Mouse (Mus musculus): ENCODE measurements at regions not wholly inside any gene's neighbourhood (a gene's known extent, or its start where the extent isn't known, plus 50 kb on each side); places are given as distances from the start of the nearest gene placed in this dataset.

DNA sequence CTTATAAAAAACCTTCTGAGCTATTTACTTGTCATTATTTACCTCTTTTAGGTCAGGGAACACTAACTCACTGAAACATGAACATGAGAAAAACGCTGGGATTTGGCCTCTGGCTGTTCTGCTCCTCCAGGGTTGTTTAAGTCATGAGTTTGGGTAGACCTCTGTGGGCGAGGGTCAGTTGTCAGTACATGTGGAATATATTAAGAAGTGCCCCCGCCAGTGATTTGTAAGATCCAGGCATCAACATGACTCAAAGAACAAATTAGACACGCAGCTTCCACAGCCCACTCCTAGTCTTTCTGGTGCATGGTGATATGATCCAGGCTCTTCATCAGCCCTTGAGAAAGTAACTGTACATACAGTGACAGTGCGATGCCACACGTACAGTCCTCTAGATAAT is 180.3 kb downstream of the Pten start:
- no peaks in the 10 kb centered on the region for H3K36me3 ChIP-seq (replicated peaks; ENCODE audit: control insufficient read depth, insufficient read depth, low read depth)
- 69% methylated on average over 6 of the region's 6 CpGs for WGBS (ENCODE audit: insufficient replicate concordance)
- no peaks in the 10 kb centered on the region for H3K9me3 ChIP-seq (ENCODE audit: control insufficient read depth, low read length)
- H3K27me3 ChIP-seq (ENCODE audit: control insufficient read depth, insufficient read depth, low read length), result no peaks in the 10 kb centered on the region
- no peak for TF ChIP-seq EP300 (IDR thresholded peaks at IDR 0.05; ENCODE audit: low read depth)
- no peak for TF ChIP-seq CTCF (IDR thresholded peaks at IDR 0.05; ENCODE audit: low read depth)
- no peak overlapping the region for H3K27ac ChIP-seq
- ATAC-seq (ENCODE audit: insufficient read depth), result no peak
- no peak overlapping the region for H3K4me3 ChIP-seq (ENCODE audit: insufficient read depth in 1 of 2, low read depth in 2 of 2, low read length in 2 of 2)
- H3K4me2 ChIP-seq (ENCODE audit: low read depth), result no peak overlapping the region
- H3K4me1 ChIP-seq (replicated peaks; ENCODE audit: control insufficient read depth in 2 of 2, insufficient read depth in 2 of 2, low read length in 1 of 2), result 0 out of 4 replicates have a peak, but pooled peaks cover 0 to 1% of the 10 kb centered on the region in 2 experiments
- no peak for DNase-seq (ENCODE audit: low read depth in 3 of 3, low spot score in 3 of 3)
- no peak overlapping the region for H3K9ac ChIP-seq (replicated peaks)

DNA sequence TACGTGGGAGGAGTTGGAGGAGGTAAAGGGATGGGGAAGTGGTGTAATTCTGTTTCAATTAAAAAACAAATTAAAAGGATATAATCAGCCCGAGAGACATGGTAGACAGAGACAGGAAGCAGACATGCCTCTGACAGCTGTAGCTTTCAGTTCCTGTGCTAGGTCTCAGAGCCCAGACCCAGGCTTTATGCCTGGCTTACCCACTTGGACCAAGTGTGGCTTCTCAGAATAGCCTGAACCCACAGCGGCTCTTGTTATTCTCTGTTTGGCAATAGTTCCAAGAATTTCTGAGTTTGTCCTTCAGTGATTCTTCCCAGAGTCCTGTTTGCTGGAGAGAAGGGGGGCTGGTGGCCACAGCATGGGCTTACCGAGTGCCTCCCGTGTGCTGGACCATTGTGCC is 182.4 kb downstream of the Pten start:
- ATAC-seq (ENCODE audit: insufficient read depth) (no peak), DNase-seq (ENCODE audit: low read depth in 3 of 3, low spot score in 3 of 3) (no peak)
- no peak overlapping the region for H3K4me2 ChIP-seq (ENCODE audit: low read depth)
- no peak overlapping the region for H3K9ac ChIP-seq (replicated peaks)
- no peaks in the 10 kb centered on the region for H3K9me3 ChIP-seq (ENCODE audit: control insufficient read depth, low read length)
- no peak overlapping the region for H3K27ac ChIP-seq
- H3K36me3 ChIP-seq (replicated peaks; ENCODE audit: control insufficient read depth, insufficient read depth, low read depth), result no peaks in the 10 kb centered on the region
- WGBS (ENCODE audit: insufficient replicate concordance), result 52% methylated on average over 5 of the region's 5 CpGs
- no peak for TF ChIP-seq CTCF (IDR thresholded peaks at IDR 0.05; ENCODE audit: low read depth)
- no peak for TF ChIP-seq EP300 (IDR thresholded peaks at IDR 0.05; ENCODE audit: low read depth)
- H3K4me3 ChIP-seq (ENCODE audit: insufficient read depth in 1 of 2, low read depth in 2 of 2, low read length in 2 of 2), result no peak overlapping the region
- H3K27me3 ChIP-seq (ENCODE audit: control insufficient read depth, insufficient read depth, low read length), result no peaks in the 10 kb centered on the region
- 0 out of 4 replicates have a peak, but pooled peaks cover 0 to 1% of the 10 kb centered on the region in 2 experiments for H3K4me1 ChIP-seq (replicated peaks; ENCODE audit: control insufficient read depth in 2 of 2, insufficient read depth in 2 of 2, low read length in 1 of 2)

DNA sequence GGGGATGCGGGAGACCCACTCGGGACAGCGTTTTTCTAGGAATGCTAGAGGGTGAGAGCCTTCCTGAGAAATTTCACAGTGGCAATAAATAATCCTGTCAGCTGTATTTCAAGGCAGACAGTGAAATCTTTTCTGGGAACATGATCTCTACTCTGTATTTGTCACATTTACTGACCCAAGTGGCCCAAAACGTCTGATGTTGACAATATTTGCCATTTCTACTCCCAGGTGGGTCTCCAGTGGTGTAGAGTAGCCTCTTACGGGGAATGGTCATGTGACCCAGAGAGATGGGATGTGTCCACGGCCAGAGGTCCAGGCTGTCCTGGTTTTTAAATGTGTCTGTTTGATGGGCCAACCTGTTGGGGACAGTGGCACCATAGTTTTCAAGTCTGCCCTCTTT is 183.5 kb downstream of the Pten start:
- no peak overlapping the region for H3K27ac ChIP-seq
- H3K9ac ChIP-seq (replicated peaks), result no peak overlapping the region
- DNase-seq (ENCODE audit: low read depth in 3 of 3, low spot score in 3 of 3) (no peak), ATAC-seq (ENCODE audit: insufficient read depth) (no peak)
- H3K4me1 ChIP-seq (replicated peaks; ENCODE audit: control insufficient read depth in 2 of 2, insufficient read depth in 2 of 2, low read length in 1 of 2), result 0 out of 4 replicates have a peak, but pooled peaks cover 0 to 1% of the 10 kb centered on the region in 2 experiments
- 58% methylated on average over 6 of the region's 6 CpGs for WGBS (ENCODE audit: insufficient replicate concordance)
- no peak overlapping the region for H3K4me2 ChIP-seq (ENCODE audit: low read depth)
- no peaks in the 10 kb centered on the region for H3K27me3 ChIP-seq (ENCODE audit: control insufficient read depth, insufficient read depth, low read length)
- H3K9me3 ChIP-seq (ENCODE audit: control insufficient read depth, low read length), result no peaks in the 10 kb centered on the region
- H3K36me3 ChIP-seq (replicated peaks; ENCODE audit: control insufficient read depth, insufficient read depth, low read depth), result no peaks in the 10 kb centered on the region
- H3K4me3 ChIP-seq (ENCODE audit: insufficient read depth in 1 of 2, low read depth in 2 of 2, low read length in 2 of 2), result no peak overlapping the region
- no peak for TF ChIP-seq CTCF (IDR thresholded peaks at IDR 0.05; ENCODE audit: low read depth)
- TF ChIP-seq EP300 (IDR thresholded peaks at IDR 0.05; ENCODE audit: low read depth), result no peak

DNA sequence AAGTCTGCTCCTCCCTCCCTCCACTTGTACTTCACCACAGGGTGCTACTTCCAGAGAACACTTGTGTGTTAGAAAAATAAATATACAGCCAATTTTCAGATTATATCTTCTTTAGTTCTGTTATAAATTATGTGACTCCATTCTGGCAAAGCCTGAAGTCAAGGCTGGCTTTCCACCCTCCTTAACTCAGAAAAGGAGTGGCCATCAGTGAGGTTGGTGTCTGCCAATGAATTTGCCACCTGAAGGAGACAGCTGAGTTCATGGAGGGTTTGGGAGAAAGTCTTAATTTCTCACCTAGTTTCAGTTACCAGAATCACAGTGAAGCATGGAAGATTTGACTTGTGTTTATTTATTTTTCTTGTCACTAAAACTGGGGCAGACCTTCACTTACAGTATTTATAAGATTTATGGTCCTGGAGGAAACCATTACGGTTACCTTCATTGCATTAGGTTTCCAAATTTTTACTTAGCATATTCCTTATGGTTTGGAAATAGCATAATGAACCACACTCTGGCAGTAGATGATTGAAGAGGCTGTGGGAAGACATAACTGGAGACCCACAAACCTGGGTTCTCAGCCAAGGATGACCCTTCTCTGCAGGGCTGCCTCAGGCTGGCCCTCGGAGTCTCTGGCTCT is 186.4 kb downstream of the Pten start:
- no peak for DNase-seq (ENCODE audit: low read depth in 3 of 3, low spot score in 3 of 3)
- no peaks in the 10 kb centered on the region; a peak in 1 of 4 replicates for H3K4me1 ChIP-seq (replicated peaks; ENCODE audit: control insufficient read depth in 2 of 2, insufficient read depth in 2 of 2, low read length in 1 of 2)
- no peaks in the 10 kb centered on the region for H3K27me3 ChIP-seq (ENCODE audit: control insufficient read depth, insufficient read depth, low read length)
- H3K9ac ChIP-seq (replicated peaks), result no peak overlapping the region
- H3K36me3 ChIP-seq (replicated peaks; ENCODE audit: control insufficient read depth, insufficient read depth, low read depth), result no peaks in the 10 kb centered on the region
- no peak overlapping the region for H3K4me2 ChIP-seq (ENCODE audit: low read depth)
- ATAC-seq (ENCODE audit: insufficient read depth), result no peak
- TF ChIP-seq CTCF (IDR thresholded peaks at IDR 0.05; ENCODE audit: low read depth) (no peak), EP300 (IDR thresholded peaks at IDR 0.05; ENCODE audit: low read depth) (no peak)
- no peaks in the 10 kb centered on the region for H3K9me3 ChIP-seq (ENCODE audit: control insufficient read depth, low read length)
- 62% methylated on average over 2 of the region's 2 CpGs for WGBS (ENCODE audit: insufficient replicate concordance)
- H3K27ac ChIP-seq, result no peak overlapping the region
- no peak overlapping the region for H3K4me3 ChIP-seq (ENCODE audit: insufficient read depth in 1 of 2, low read depth in 2 of 2, low read length in 2 of 2)

DNA sequence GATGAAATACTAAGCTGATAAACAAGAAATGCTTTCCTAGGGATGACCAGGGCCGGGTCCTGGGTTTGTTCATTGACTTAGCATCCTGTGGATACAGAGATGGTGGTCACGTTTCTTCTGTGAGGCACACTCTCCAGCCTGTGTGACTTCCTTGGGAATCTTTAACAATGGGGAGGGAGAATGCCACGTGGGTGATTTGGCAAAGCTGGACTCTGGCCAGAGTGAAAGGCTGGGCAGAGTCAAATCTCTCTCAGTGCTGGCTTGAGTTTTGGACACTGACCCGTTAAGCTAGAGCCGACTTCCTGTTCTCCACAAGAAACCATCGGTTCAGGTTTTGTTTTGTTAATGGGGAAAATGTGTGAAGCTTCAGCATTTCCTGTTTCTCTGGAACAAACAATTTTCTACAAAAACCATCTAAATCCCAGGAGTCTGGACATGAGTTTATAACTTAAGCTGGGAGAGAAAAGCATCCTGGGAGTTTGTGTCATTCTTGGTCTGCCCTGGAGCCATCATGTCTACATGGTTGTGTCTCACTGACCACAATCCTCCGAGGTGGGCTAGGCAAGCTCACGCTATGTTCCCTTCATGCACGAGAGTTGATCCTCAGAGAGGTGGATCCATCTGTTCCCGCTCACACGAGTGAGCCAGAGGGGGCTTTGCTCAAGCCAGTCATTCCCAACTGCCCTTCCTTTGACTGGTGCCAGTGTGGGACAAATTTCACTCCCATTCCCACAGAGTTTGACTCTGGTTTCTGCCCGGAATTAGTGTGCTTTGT is 190.0 kb downstream of the Pten start:
- Histone ChIP-seq H3K27ac (no peak overlapping the region), H3K9me3 (ENCODE audit: control insufficient read depth, low read length) (no peaks in the 10 kb centered on the region), H3K4me1 (replicated peaks; ENCODE audit: control insufficient read depth in 2 of 2, insufficient read depth in 2 of 2, low read length in 1 of 2) (no peaks in the 10 kb centered on the region; a peak in 1 of 4 replicates), H3K4me2 (ENCODE audit: low read depth) (no peak overlapping the region), H3K36me3 (replicated peaks; ENCODE audit: control insufficient read depth, insufficient read depth, low read depth) (no peaks in the 10 kb centered on the region), H3K4me3 (ENCODE audit: insufficient read depth in 1 of 2, low read depth in 2 of 2, low read length in 2 of 2) (no peak overlapping the region), H3K27me3 (ENCODE audit: control insufficient read depth, insufficient read depth, low read length) (no peaks in the 10 kb centered on the region), H3K9ac (replicated peaks) (no peak overlapping the region)
- WGBS (ENCODE audit: insufficient replicate concordance), result 46% methylated on average over 12 of the region's 12 CpGs
- ATAC-seq (ENCODE audit: insufficient read depth) (no peak), DNase-seq (ENCODE audit: low read depth in 3 of 3, low spot score in 3 of 3) (no peak)
- no peak for TF ChIP-seq CTCF (IDR thresholded peaks at IDR 0.05; ENCODE audit: low read depth)
- no peak for TF ChIP-seq EP300 (IDR thresholded peaks at IDR 0.05; ENCODE audit: low read depth)

Data from liver, embryonic 14.5 days (tissue).